Mouse (Mus musculus) testis, adult 2 months (tissue): Measurements from ENCODE around the gene Nom1.

ENCODE experiments used
- CTCF ChIP-seq: fragments of 200-500 bp; IDR thresholded peaks from 2 replicates; pipeline ENCODE4 v1.5.1; 2012; ENCODE audit warnings: low read depth, mild to moderate bottlenecking, inconsistent platforms, low read length, moderate library complexity; ENCODE audit not compliant: control insufficient read depth, insufficient read depth, insufficient replicate concordance
- POLR2A ChIP-seq: fragments of 200-500 bp; IDR thresholded peaks from 2 replicates; pipeline ENCODE4 v1.6.1; 2012; ENCODE audit warnings: low read depth, mild to moderate bottlenecking, inconsistent platforms, low read length, moderate library complexity; ENCODE audit not compliant: control insufficient read depth

DNA sequence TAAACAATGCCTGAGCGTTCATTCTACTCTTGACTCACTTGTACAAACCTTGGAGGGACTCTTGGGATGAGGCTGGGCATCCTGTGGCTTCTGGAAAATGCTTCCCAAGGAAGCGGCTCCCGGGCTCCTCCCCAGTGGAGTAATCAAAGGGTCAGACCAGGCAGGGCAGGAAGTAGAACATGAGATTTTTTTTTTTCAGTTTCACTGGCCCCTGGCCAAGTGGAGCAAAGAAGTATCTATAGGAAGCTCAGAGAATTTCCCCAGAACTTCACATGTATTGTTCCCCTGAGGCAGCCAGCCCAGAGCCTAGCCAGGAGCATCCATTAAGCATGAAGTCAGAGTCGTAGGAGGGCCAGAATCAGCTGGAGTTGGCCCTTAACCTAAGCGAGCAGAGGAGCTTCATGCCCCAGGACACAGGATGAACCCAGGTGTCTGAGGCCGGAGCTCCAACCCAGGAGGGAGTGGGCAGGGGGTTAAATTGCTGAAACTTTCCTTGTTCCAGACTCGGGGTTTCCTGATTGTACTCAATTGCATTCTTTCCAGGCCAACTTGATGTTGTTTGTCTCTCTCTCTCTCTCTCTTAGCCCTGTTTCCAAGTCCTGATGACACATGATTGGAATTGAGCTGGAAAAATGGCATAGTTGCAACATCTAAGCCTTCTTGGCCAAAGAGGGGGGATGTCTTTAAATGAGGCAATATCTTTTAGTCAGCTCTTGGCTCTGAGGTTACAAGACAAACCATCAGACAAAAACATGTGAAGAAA lies 46.1 kb upstream of the Nom1 start:
- no peak for TF ChIP-seq POLR2A
- no peak for TF ChIP-seq CTCF
